Mouse (Mus musculus) layer of hippocampus, adult 2 months (tissue): ENCODE measurements around the gene Gal3st2c. TPM values are rescaled to one million over a fixed set of nuclear protein-coding genes. Genes with fewer than 3 reads are reported as not detected.
"Not testable (repeated sequence)": the region's sequence is repeated elsewhere in the genome, so short reads cannot be mapped to it uniquely, and the experiment has no call there.

Source experiments
- DNase-seq, 2 experiments: peaks; one replicate each; pipeline ENCODE4 v3.0.0; 2022; ENCODE audit warnings: low spot score in 2 of 2
- H3K27ac ChIP-seq: fragments of 200-600 bp; 2 replicates; pipeline ENCODE4 v1.8.1; 2022
- H3K4me3 ChIP-seq: fragments of 200-600 bp; 2 replicates; pipeline ENCODE4 v1.8.1; 2022; ENCODE audit warnings: mild to moderate bottlenecking
- CTCF ChIP-seq: fragments of 200-600 bp; conservative IDR thresholded peaks from 2 replicates; pipeline ENCODE4 v1.8.1; 2022; ENCODE audit warnings: antibody characterized with exemption, mild to moderate bottlenecking, moderate library complexity
- total RNA-seq, 2 experiments: library from RNA; stranded (reverse); gene quantifications; 2 replicates each; pipeline ENCODE4 v1.2.3; 2021

Gene Gal3st2c
- total RNA-seq, 2 experiments from 2014 or later, result 0.10 TPM; not detected in 1

GRCm38 (mm10) chr1:94055966-94056365 lies 65.7 kb downstream of the Gal3st2c start:
- no peak overlapping the region for H3K4me3 ChIP-seq
- no peak for TF ChIP-seq CTCF
- H3K27ac ChIP-seq, result no peak overlapping the region
- no peak for DNase-seq

- no peak for DNase-seq
- no peak for TF ChIP-seq CTCF
- Histone ChIP-seq H3K4me3 (no peak overlapping the region), H3K27ac (no peak overlapping the region)
These were observed 67.1 kb downstream of the Gal3st2c start for GRCm38 (mm10) chr1:94057401-94057800.

GRCm38 (mm10) chr1:94058281-94058680 lies 68.0 kb downstream of the Gal3st2c start:
- not testable (repeated sequence) for H3K4me3 ChIP-seq, H3K27ac ChIP-seq, DNase-seq

Other genes starting within 250 kb of the Gal3st2c start
- 10 to 100 TPM; 81.6 to 85.2 TPM for gene Atg4b, start 239.0 kb upstream of the Gal3st2c start, total RNA-seq
- gene Thap4, start 235.6 kb upstream of the Gal3st2c start, total RNA-seq, result 10 to 100 TPM; 35.2 to 35.4 TPM
- gene Dtymk, start 188.6 kb upstream of the Gal3st2c start, total RNA-seq, result 10 to 100 TPM; 52.6 to 58.0 TPM
- gene Ing5, start 186.5 kb upstream of the Gal3st2c start, total RNA-seq, result 10 to 100 TPM; 12.6 to 14.2 TPM
- 10 to 100 TPM; 15.8 to 19.3 TPM for gene D2hgdh, start 165.6 kb upstream of the Gal3st2c start, total RNA-seq
- under 1 TPM; 0.12 to 0.56 TPM for gene Gal3st2, start 129.2 kb upstream of the Gal3st2c start, total RNA-seq
- under 1 TPM; 0.23 to 0.69 TPM for gene Gal3st2b, start 72.2 kb upstream of the Gal3st2c start, total RNA-seq
- 10 to 100 TPM in 1 of 2 experiments, 1 to 10 TPM in 1; 9.4 to 10.6 TPM for gene Neu4, start 29.9 kb downstream of the Gal3st2c start, total RNA-seq
- gene Pdcd1, start 62.0 kb downstream of the Gal3st2c start, total RNA-seq, result under 1 TPM in 1 of 2 experiments, not detected in 1; 0.31 TPM